Mouse (Mus musculus) MEL (cell line): ENCODE results near the gene Irgm1. TPM values are rescaled to one million over a fixed set of nuclear protein-coding genes. Genes with fewer than 3 reads are reported as not detected.
A peak's percentile ranks its signal among the peaks of the same experiment; 100 is the strongest.

Experiments
- DNase-seq: peaks from one replicate; pipeline ENCODE4 v3.0.0; 2011; ENCODE audit warnings: low read depth, low spot score
- H3K27ac ChIP-seq: 2 replicates; pipeline ENCODE4 v1.5.1; 2012; ENCODE audit warnings: low read depth, mild to moderate bottlenecking, control low read depth, low read length, moderate library complexity; ENCODE audit not compliant: control insufficient read depth
- H3K27me3 ChIP-seq, 2 experiments: fragments of 150-350 bp in 1 of 2; sonication (generic) in 1 of 2; 2 replicates each; pipeline ENCODE4 v1.6.1; 2012; ENCODE audit warnings: low read length in 2 of 2, mild to moderate bottlenecking in 2 of 2, improper control_type of control experiment in 1 of 2, moderate library complexity in 1 of 2; ENCODE audit not compliant: insufficient read depth in 2 of 2, control insufficient read depth in 1 of 2
- H3K36me3 ChIP-seq, 2 experiments: 2 replicates each; pipeline ENCODE4 v1.6.1; 2012 to 2014; ENCODE audit warnings: low read length in 2 of 2, improper control_type of control experiment in 1 of 2, inconsistent platforms in 1 of 2, mild to moderate bottlenecking in 1 of 2; ENCODE audit not compliant: insufficient read depth in 2 of 2, control insufficient read depth in 1 of 2
- H3K4me1 ChIP-seq, 2 experiments: fragments of 150-350 bp in 1 of 2; sonication (generic) in 1 of 2; 2 replicates each; pipeline ENCODE4 v1.6.1; 2012; ENCODE audit warnings: low read length in 2 of 2, improper control_type of control experiment in 1 of 2, mild to moderate bottlenecking in 1 of 2; ENCODE audit not compliant: insufficient read depth in 2 of 2, control insufficient read depth in 1 of 2
- H3K4me3 ChIP-seq, 2 experiments: fragments of 150-350 bp in 1 of 2; sonication (generic) in 1 of 2; 2 replicates each; pipeline ENCODE4 v1.5.1; 2012; ENCODE audit warnings: low read depth in 2 of 2, low read length in 2 of 2, mild to moderate bottlenecking in 2 of 2, moderate library complexity in 2 of 2, control low read depth in 1 of 2, improper control_type of control experiment in 1 of 2; ENCODE audit not compliant: control insufficient read depth in 1 of 2, insufficient read depth in 1 of 2
- H3K79me2 ChIP-seq: 2 replicates; pipeline ENCODE4 v1.6.1; 2012; ENCODE audit warnings: mild to moderate bottlenecking, low read length, moderate library complexity; ENCODE audit not compliant: control insufficient read depth, poor library complexity, insufficient read depth
- H3K9ac ChIP-seq: 2 replicates; pipeline ENCODE4 v1.6.1; 2012; ENCODE audit warnings: low read depth, mild to moderate bottlenecking, control low read depth, low read length, moderate library complexity; ENCODE audit not compliant: control insufficient read depth, poor library complexity, severe bottlenecking
- H3K9me3 ChIP-seq: fragments of 150-350 bp; sonication (generic); replicated peaks from 2 replicates; pipeline ENCODE4 v1.6.1; 2012; ENCODE audit warnings: mild to moderate bottlenecking, low read length, improper control_type of control experiment, moderate library complexity; ENCODE audit not compliant: insufficient read depth
- BHLHE40 ChIP-seq: IDR thresholded peaks from 2 replicates; pipeline ENCODE4 v1.6.1; 2012; ENCODE audit warnings: low read depth, mild to moderate bottlenecking, inconsistent platforms, low read length, improper control_type of control experiment, borderline replicate concordance
- CHD1 ChIP-seq: IDR thresholded peaks from 2 replicates; pipeline ENCODE4 v1.6.1; 2012; ENCODE audit warnings: low read depth, mild to moderate bottlenecking, inconsistent platforms, low read length, improper control_type of control experiment
- CTCF ChIP-seq, 3 experiments: IDR thresholded peaks in 2 of 3; conservative IDR thresholded peaks in 1 of 3; 2 replicates each; pipeline ENCODE4 v1.5.1; 2011 to 2012; ENCODE audit warnings: low read length in 3 of 3, low read depth in 2 of 3, mild to moderate bottlenecking in 2 of 3, improper control_type of control experiment in 1 of 3, inconsistent platforms in 1 of 3, mixed read lengths in 1 of 3, moderate library complexity in 1 of 3; ENCODE audit not compliant: control insufficient read depth in 1 of 3, insufficient read depth in 1 of 3, poor library complexity in 1 of 3, severe bottlenecking in 1 of 3
- ELF1 ChIP-seq: IDR thresholded peaks from 2 replicates; pipeline ENCODE4 v1.6.1; 2014; ENCODE audit warnings: low read depth, mild to moderate bottlenecking, inconsistent platforms, low read length, improper control_type of control experiment, moderate library complexity
- EP300 ChIP-seq, 2 experiments: IDR thresholded peaks; 2 replicates each; pipeline ENCODE4 v1.6.1; 2011; ENCODE audit warnings: improper control_type of control experiment in 2 of 2, low read length in 2 of 2, low read depth in 1 of 2, mild to moderate bottlenecking in 1 of 2
- ETS1 ChIP-seq: IDR thresholded peaks from 2 replicates; pipeline ENCODE4 v1.6.1; 2012; ENCODE audit warnings: low read depth, mild to moderate bottlenecking, inconsistent platforms, low read length, improper control_type of control experiment, moderate library complexity
- GABPA ChIP-seq: IDR thresholded peaks from 2 replicates; pipeline ENCODE4 v1.6.1; 2012; ENCODE audit warnings: low read depth, mild to moderate bottlenecking, inconsistent platforms, low read length, improper control_type of control experiment, moderate library complexity
- GATA1 ChIP-seq: IDR thresholded peaks from 2 replicates; pipeline ENCODE4 v1.6.1; 2011; ENCODE audit warnings: low read depth, low read length, improper control_type of control experiment
- HCFC1 ChIP-seq: IDR thresholded peaks from 2 replicates; pipeline ENCODE4 v1.6.1; 2012; ENCODE audit warnings: low read depth, mild to moderate bottlenecking, inconsistent platforms, low read length, improper control_type of control experiment, moderate library complexity
- JUND ChIP-seq: IDR thresholded peaks from 2 replicates; pipeline ENCODE4 v1.6.1; 2011; ENCODE audit warnings: low read depth, mild to moderate bottlenecking, improper control_type of control experiment, low read length
- KAT2A ChIP-seq: conservative IDR thresholded peaks from 2 replicates; pipeline ENCODE4 v1.6.1; 2012; ENCODE audit warnings: low read depth, low read length, improper control_type of control experiment, inconsistent platforms
- MAZ ChIP-seq: IDR thresholded peaks from 2 replicates; pipeline ENCODE4 v1.6.1; 2012; ENCODE audit warnings: low read depth, mild to moderate bottlenecking, inconsistent platforms, low read length, improper control_type of control experiment
- MEF2A ChIP-seq: IDR thresholded peaks from 2 replicates; pipeline ENCODE4 v1.6.1; 2014; ENCODE audit warnings: low read depth, mild to moderate bottlenecking, inconsistent platforms, low read length, improper control_type of control experiment; ENCODE audit not compliant: poor library complexity, insufficient replicate concordance, severe bottlenecking; ENCODE audit errors: extremely low read depth
- MYB ChIP-seq: IDR thresholded peaks from 2 replicates; pipeline ENCODE4 v1.6.1; 2011; ENCODE audit warnings: mild to moderate bottlenecking, low read depth, low read length, improper control_type of control experiment
- NELFE ChIP-seq: IDR thresholded peaks from 2 replicates; pipeline ENCODE4 v1.6.1; 2011; ENCODE audit warnings: low read depth, low read length, improper control_type of control experiment
- NRF1 ChIP-seq: IDR thresholded peaks from 2 replicates; pipeline ENCODE4 v1.6.1; 2014; ENCODE audit warnings: low read depth, mild to moderate bottlenecking, inconsistent platforms, low read length, improper control_type of control experiment, moderate library complexity; ENCODE audit not compliant: poor library complexity, insufficient read depth, severe bottlenecking
- POLR2A ChIP-seq, 2 experiments: IDR thresholded peaks; 2 replicates each; pipeline ENCODE4 v1.6.1; 2011 to 2012; ENCODE audit warnings: low read length in 2 of 2, mild to moderate bottlenecking in 2 of 2, control low read depth in 1 of 2, improper control_type of control experiment in 1 of 2, low read depth in 1 of 2, moderate library complexity in 1 of 2; ENCODE audit not compliant: control insufficient read depth in 1 of 2, insufficient read depth in 1 of 2, poor library complexity in 1 of 2
- POLR2AphosphoS2 ChIP-seq: IDR thresholded peaks from 2 replicates; pipeline ENCODE4 v1.6.1; 2011; ENCODE audit warnings: low read length, improper control_type of control experiment
- SIN3A ChIP-seq: IDR thresholded peaks from 2 replicates; pipeline ENCODE4 v1.6.1; 2012; ENCODE audit warnings: low read length, improper control_type of control experiment, inconsistent platforms
- SMC3 ChIP-seq: IDR thresholded peaks from 2 replicates; pipeline ENCODE4 v1.6.1; 2011; ENCODE audit warnings: low read depth, low read length, improper control_type of control experiment
- TAL1 ChIP-seq: IDR thresholded peaks from 2 replicates; pipeline ENCODE4 v1.6.1; 2012; ENCODE audit warnings: mild to moderate bottlenecking, inconsistent platforms, low read length, moderate library complexity, mixed read lengths
- TBP ChIP-seq: IDR thresholded peaks from 2 replicates; pipeline ENCODE4 v1.8.0; 2011; ENCODE audit warnings: low read depth, low read length, improper control_type of control experiment
- TCF12 ChIP-seq: IDR thresholded peaks from 2 replicates; pipeline ENCODE4 v1.6.1; 2014; ENCODE audit warnings: low read depth, mild to moderate bottlenecking, inconsistent platforms, low read length, improper control_type of control experiment, moderate library complexity
- UBTF ChIP-seq: IDR thresholded peaks from 2 replicates; pipeline ENCODE4 v1.6.1; 2012; ENCODE audit warnings: low read depth, mild to moderate bottlenecking, inconsistent platforms, low read length, improper control_type of control experiment, moderate library complexity, borderline replicate concordance; ENCODE audit not compliant: insufficient read depth
- USF1 ChIP-seq: IDR thresholded peaks from 2 replicates; pipeline ENCODE4 v1.6.1; 2014; ENCODE audit warnings: low read depth, mild to moderate bottlenecking, inconsistent platforms, low read length, improper control_type of control experiment, moderate library complexity
- ZMIZ1 ChIP-seq: IDR thresholded peaks from 2 replicates; pipeline ENCODE4 v1.6.1; 2012; ENCODE audit warnings: low read depth, mild to moderate bottlenecking, inconsistent platforms, low read length, improper control_type of control experiment, moderate library complexity
- ZNF384 ChIP-seq: IDR thresholded peaks from 2 replicates; pipeline ENCODE4 v1.6.1; 2012; ENCODE audit warnings: low read depth, mild to moderate bottlenecking, inconsistent platforms, low read length, improper control_type of control experiment
- polyA plus RNA-seq, 2 experiments: library from polyadenylated mRNA; stranded (reverse) in 1 of 2; unstranded in 1 of 2; fragments of >175 nt in 1 of 2; fragments of >200 nt in 1 of 2; gene quantifications; 2 replicates each; pipeline versions ENCODE4 v1.2.1 to v1.2.4; 2012; ENCODE audit warnings: low replicate concordance in 2 of 2, low read depth in 1 of 2; ENCODE audit not compliant: insufficient read length in 2 of 2, insufficient read depth in 1 of 2, missing spikeins in 1 of 2
- total RNA-seq: library from RNA; depleted of rRNA; stranded (reverse); fragments of 300-350 nt; gene quantifications from 2 replicates; pipeline ENCODE4 v1.2.3, GENCODE M21; 2012

Gene Irgm1
- total and polyA plus RNA-seq, 3 experiments, result 10.0 to 10.7 TPM; not detected in 1

DNA sequence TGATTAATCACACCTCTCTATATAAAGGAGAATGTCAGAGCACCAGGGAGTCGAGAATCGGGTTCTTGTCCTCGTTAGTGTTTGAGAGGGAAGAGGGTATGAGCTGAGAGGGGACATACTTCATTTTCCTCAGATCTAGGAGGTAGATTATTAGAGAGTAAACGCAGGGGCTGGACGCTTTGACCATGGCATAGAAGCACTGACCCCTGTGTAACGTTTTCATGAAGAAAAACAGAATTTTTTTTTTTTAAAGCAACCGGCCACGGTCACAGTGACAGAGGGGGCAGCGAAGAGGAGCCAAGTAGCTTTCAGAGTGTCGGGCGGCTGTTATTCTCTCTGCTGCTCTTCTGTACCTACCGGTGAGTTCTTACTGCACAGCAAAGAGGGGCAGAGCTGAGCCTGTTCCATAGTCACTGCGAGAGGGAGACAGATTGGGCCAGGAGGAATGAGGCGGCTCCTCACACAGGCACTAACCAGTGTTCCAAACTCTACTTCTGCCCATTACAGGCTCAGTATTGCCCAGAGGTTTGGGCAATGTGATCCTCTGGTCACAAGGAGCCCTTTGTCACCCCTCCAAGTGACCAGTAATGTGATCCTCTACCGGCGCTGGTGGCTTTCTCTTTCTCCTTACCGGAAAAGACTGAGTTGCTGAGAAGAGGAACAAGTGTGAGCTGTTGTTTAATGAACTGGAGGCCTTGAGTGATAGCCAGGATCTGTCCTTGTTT, 496 bp upstream of the Irgm1 start:
- Histone ChIP-seq H3K36me3 (peaks cover 0 to 23% of the 10 kb centered on the region in 2 experiments; a peak in 2 of 4 replicates), H3K9ac (peak overlapping the region; percentile 89), H3K27ac (peak overlapping the region; percentile 95), H3K9me3 (no peaks in the 10 kb centered on the region), H3K79me2 (peaks cover 16% of the 10 kb centered on the region; the same call in 1 of the 2 replicates), H3K27me3 (no peaks in the 10 kb centered on the region), H3K4me3 (peak overlapping the region; percentile 65 to 86), H3K4me1 (peaks cover 12 to 35% of the 10 kb centered on the region in 2 experiments)
- peak; percentile 89 for DNase-seq
- no peak for TF ChIP-seq CTCF (IDR thresholded peaks at IDR 0.05 in 2 of 3, conservative IDR thresholded peaks at IDR 0.05 in 1 of 3; ENCODE audit: control insufficient read depth in 1 of 3, insufficient read depth in 1 of 3, low read depth in 2 of 3, low read length in 3 of 3, poor library complexity in 1 of 3, severe bottlenecking in 1 of 3)
- no peak; a peak in 1 of 4 replicates for TF ChIP-seq EP300 (IDR thresholded peaks at IDR 0.05; ENCODE audit: low read depth in 1 of 2, low read length in 2 of 2)
- no peak for TF ChIP-seq KAT2A
- no peak for TF ChIP-seq TAL1
- peak; percentile 19; the same call in 1 of the 2 replicates for TF ChIP-seq SIN3A
- peak; percentile 86; the same call in 1 of the 2 replicates for TF ChIP-seq TBP
- TF ChIP-seq MAZ, result 0 out of 2 replicates have a peak, but pooled peaks have one; percentile 45
- peak; percentile 82 for TF ChIP-seq ZMIZ1
- TF ChIP-seq ELF1, result peak; percentile 6; the same call in 1 of the 2 replicates
- TF ChIP-seq JUND, result 0 out of 2 replicates have a peak, but pooled peaks have one; percentile 18
- TF ChIP-seq CHD1, result 0 out of 2 replicates have a peak, but pooled peaks have one; percentile 46
- TF ChIP-seq POLR2A (IDR thresholded peaks at IDR 0.05; ENCODE audit: control insufficient read depth in 1 of 2, insufficient read depth in 1 of 2, low read depth in 1 of 2, low read length in 2 of 2, poor library complexity in 1 of 2), result peak in 1 of 2 experiments; percentile 70; a peak in 2 of 4 replicates
- TF ChIP-seq NRF1, result no peak
- peak; percentile 70; the same call in 1 of the 2 replicates for TF ChIP-seq UBTF
- TF ChIP-seq POLR2AphosphoS2, result no peak; the same call in 1 of the 2 replicates
- TF ChIP-seq ZNF384, result 0 out of 2 replicates have a peak, but pooled peaks have one; percentile 35
- no peak for TF ChIP-seq GABPA
- TF ChIP-seq BHLHE40, result no peak
- peak; percentile 23 for TF ChIP-seq GATA1
- TF ChIP-seq ETS1, result peak; percentile 9; the same call in 1 of the 2 replicates
- no peak for TF ChIP-seq SMC3
- 0 out of 2 replicates have a peak, but pooled peaks have one; percentile 41 for TF ChIP-seq MYB
- TF ChIP-seq HCFC1, result peak; percentile 28; the same call in 1 of the 2 replicates
- no peak for TF ChIP-seq USF1
- TF ChIP-seq NELFE, result peak; percentile 60; the same call in 1 of the 2 replicates
- TF ChIP-seq MEF2A, result no peak
- peak; percentile 33; the same call in 1 of the 2 replicates for TF ChIP-seq TCF12
